Mouse (Mus musculus) limb, embryonic 13.5 days (tissue): ENCODE measurements at regions not wholly inside any gene's neighbourhood (a gene's known extent, or its start where the extent isn't known, plus 50 kb on each side); places are given as distances from the start of the nearest gene placed in this dataset.

ENCODE experiments used
- ATAC-seq: fragments of 200-750 bp; cut with Nextera tagmentation; 2 replicates; pipeline ENCODE4 v1.8.0; 2017; ENCODE audit warnings: low read depth, moderate number of reproducible peaks, moderate TSS enrichment; ENCODE audit not compliant: low FRiP score
- H3K27ac ChIP-seq: fragments of 300-500 bp; sonication (generic); 2 replicates; pipeline ENCODE4 v1.5.1; 2015; ENCODE audit warnings: inconsistent platforms, mild to moderate bottlenecking, moderate library complexity
- H3K27me3 ChIP-seq: fragments of 300-500 bp; sonication (generic); 2 replicates; pipeline ENCODE4 v1.6.1; 2015; ENCODE audit warnings: mild to moderate bottlenecking, inconsistent platforms
- H3K36me3 ChIP-seq: fragments of 300-500 bp; sonication (generic); 2 replicates; pipeline ENCODE4 v1.6.1; 2015; ENCODE audit warnings: inconsistent platforms, mild to moderate bottlenecking, moderate library complexity
- H3K4me1 ChIP-seq: fragments of 300-500 bp; sonication (generic); 2 replicates; pipeline ENCODE4 v1.6.1; 2015; ENCODE audit warnings: inconsistent platforms
- H3K4me2 ChIP-seq: fragments of 300-500 bp; sonication (generic); replicated peaks from 2 replicates; pipeline ENCODE4 v1.6.1; 2015; ENCODE audit warnings: inconsistent platforms, mild to moderate bottlenecking, moderate library complexity
- H3K4me3 ChIP-seq: fragments of 300-500 bp; sonication (generic); 2 replicates; pipeline ENCODE4 v1.5.1; 2015; ENCODE audit warnings: moderate library complexity, mild to moderate bottlenecking, inconsistent platforms
- H3K9ac ChIP-seq: fragments of 300-500 bp; sonication (generic); 2 replicates; pipeline ENCODE4 v1.6.1; 2015; ENCODE audit warnings: mild to moderate bottlenecking, inconsistent platforms
- H3K9me3 ChIP-seq: fragments of 300-500 bp; sonication (generic); 2 replicates; pipeline ENCODE4 v1.6.1; 2016; ENCODE audit warnings: inconsistent platforms
- WGBS: fragments of 180-500 bp; shearing (Covaris S2); methylation state at CpG from one replicate; pipeline ENCODE4 v1.1.7; 2015; 5-methylcytosine and 5-hydroxymethylcytosine counted together

DNA sequence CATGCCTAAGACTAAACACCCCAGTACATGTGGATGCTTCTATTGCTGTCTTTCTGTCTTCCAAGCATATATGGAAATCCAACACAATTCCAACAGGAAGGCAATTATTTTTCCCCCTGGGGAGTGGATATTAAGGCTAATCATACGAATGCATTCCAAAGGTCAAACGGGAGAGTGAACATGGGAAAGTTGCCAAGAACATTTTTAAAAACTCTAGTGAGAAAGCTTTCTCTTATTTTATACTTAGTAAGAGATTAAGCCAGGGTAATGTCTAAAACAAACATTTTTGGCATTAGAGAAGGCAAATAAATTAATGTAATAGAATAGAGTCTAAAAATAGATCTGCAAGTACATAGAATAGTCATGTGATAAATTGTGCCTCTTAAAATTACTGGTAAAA is 332.4 kb downstream of the Ets1 start:
- ATAC-seq = no peak
- H3K9ac ChIP-seq = no peak overlapping the region

DNA sequence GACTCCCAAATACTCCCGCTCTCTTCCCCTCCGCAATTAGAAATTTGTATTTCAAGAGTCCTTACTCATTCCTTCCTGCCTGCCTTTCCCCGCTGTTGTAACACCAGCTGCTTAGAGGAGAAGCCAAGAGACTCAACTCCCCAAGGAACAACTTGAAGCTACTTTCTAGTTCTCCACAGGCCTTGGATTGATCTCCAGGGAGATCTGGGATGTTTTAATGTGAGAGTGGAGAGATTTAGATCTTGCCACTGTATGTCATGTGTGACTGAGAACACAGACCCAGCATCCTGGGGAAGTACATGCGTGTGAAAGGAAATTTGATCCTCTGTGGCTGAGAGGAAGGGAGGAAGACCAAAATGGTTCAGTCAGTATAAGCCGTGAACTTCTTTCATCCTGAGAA is 335.4 kb downstream of the Ets1 start:
- Histone ChIP-seq H3K4me2 (no peak overlapping the region), H3K4me1 (peaks cover 42% of the 10 kb centered on the region), H3K27me3 (no peaks in the 10 kb centered on the region), H3K9ac (no peak overlapping the region), H3K9me3 (no peaks in the 10 kb centered on the region), H3K27ac (peak overlapping the region; percentile 67; the same call in 1 of the 2 replicates), H3K4me3 (no peak overlapping the region), H3K36me3 (no peaks in the 10 kb centered on the region)
- no peak for ATAC-seq
- WGBS = 47% methylated on average over 5 of the region's 5 CpGs

More for the DNA sequence above, 332.4 kb downstream of the Ets1 start:
- peaks cover 37% of the 10 kb centered on the region for H3K4me1 ChIP-seq
- no peak overlapping the region for H3K4me2 ChIP-seq
- WGBS = 36% methylated on average over 2 of the region's 2 CpGs
- no peaks in the 10 kb centered on the region for H3K36me3 ChIP-seq
- no peaks in the 10 kb centered on the region for H3K9me3 ChIP-seq
- H3K4me3 ChIP-seq = no peak overlapping the region
- no peaks in the 10 kb centered on the region for H3K27me3 ChIP-seq
- no peak overlapping the region for H3K27ac ChIP-seq

GRCm38 (mm10) chr9:32971926-32972325 is 335.9 kb downstream of the Ets1 start:
- no peak overlapping the region for H3K9ac ChIP-seq
- H3K4me1 ChIP-seq = peaks cover 42% of the 10 kb centered on the region
- H3K27ac ChIP-seq = peak overlapping the region; percentile 67; the same call in 1 of the 2 replicates
- ATAC-seq = no peak
- no peak overlapping the region; the same call in 1 of the 2 replicates for H3K4me2 ChIP-seq
- H3K36me3 ChIP-seq = no peaks in the 10 kb centered on the region
- H3K27me3 ChIP-seq = no peaks in the 10 kb centered on the region
- no peaks in the 10 kb centered on the region for H3K9me3 ChIP-seq
- H3K4me3 ChIP-seq = no peak overlapping the region
- 56% methylated on average over 7 of the region's 7 CpGs for WGBS

GRCm38 (mm10) chr9:32972431-32973052 is 336.5 kb downstream of the Ets1 start:
- WGBS = 12% methylated on average over 7 of the region's 7 CpGs
- Histone ChIP-seq H3K27me3 (no peaks in the 10 kb centered on the region), H3K4me3 (no peak overlapping the region), H3K27ac (peak overlapping the region; percentile 11; the same call in 1 of the 2 replicates), H3K36me3 (no peaks in the 10 kb centered on the region), H3K9me3 (no peaks in the 10 kb centered on the region), H3K9ac (no peak overlapping the region), H3K4me2 (no peak overlapping the region; the same call in 1 of the 2 replicates), H3K4me1 (peaks cover 42% of the 10 kb centered on the region)
- no peak for ATAC-seq

- H3K9me3 ChIP-seq = no peaks in the 10 kb centered on the region
- no peaks in the 10 kb centered on the region for H3K27me3 ChIP-seq
- H3K36me3 ChIP-seq = no peaks in the 10 kb centered on the region
- H3K4me3 ChIP-seq = no peak overlapping the region
- H3K4me1 ChIP-seq = peaks cover 23% of the 10 kb centered on the region
- H3K4me2 ChIP-seq = no peak overlapping the region
- ATAC-seq = no peak
- no peak overlapping the region for H3K27ac ChIP-seq
- H3K9ac ChIP-seq = no peak overlapping the region
- WGBS = 85% methylated on average over 7 of the region's 7 CpGs
Measured at GRCm38 (mm10) chr9:32977732-32978131, 341.7 kb downstream of the Ets1 start.

GRCm38 (mm10) chr9:32980846-32981245 is 344.8 kb downstream of the Ets1 start:
- Histone ChIP-seq H3K9ac (no peak overlapping the region), H3K9me3 (no peaks in the 10 kb centered on the region), H3K36me3 (no peaks in the 10 kb centered on the region), H3K4me3 (no peak overlapping the region), H3K4me1 (peaks cover 30% of the 10 kb centered on the region), H3K27ac (no peak overlapping the region), H3K27me3 (no peaks in the 10 kb centered on the region), H3K4me2 (no peak overlapping the region)
- ATAC-seq = no peak

DNA sequence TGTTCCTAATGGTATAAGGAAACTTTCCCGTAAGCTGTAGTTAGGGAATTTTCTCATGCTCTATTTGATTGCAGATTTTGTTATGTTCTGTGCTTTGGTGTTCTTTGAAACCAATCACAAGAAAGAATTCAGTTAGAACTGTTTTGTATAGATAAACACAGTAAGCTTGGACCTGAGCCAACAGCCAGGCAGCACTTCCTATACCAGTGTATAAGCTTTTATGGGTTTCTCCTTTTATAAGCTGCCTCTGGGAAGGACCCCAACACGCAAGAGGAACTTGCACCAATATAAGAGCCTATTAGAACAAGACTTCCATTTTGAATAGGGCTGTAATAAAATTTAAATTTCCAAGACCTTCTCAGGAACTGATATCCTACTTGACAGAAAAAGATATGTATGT is 347.2 kb downstream of the Ets1 start:
- peaks cover 51% of the 10 kb centered on the region for H3K4me1 ChIP-seq
- 35% methylated on average over 2 of the region's 2 CpGs for WGBS
- ATAC-seq = no peak

DNA sequence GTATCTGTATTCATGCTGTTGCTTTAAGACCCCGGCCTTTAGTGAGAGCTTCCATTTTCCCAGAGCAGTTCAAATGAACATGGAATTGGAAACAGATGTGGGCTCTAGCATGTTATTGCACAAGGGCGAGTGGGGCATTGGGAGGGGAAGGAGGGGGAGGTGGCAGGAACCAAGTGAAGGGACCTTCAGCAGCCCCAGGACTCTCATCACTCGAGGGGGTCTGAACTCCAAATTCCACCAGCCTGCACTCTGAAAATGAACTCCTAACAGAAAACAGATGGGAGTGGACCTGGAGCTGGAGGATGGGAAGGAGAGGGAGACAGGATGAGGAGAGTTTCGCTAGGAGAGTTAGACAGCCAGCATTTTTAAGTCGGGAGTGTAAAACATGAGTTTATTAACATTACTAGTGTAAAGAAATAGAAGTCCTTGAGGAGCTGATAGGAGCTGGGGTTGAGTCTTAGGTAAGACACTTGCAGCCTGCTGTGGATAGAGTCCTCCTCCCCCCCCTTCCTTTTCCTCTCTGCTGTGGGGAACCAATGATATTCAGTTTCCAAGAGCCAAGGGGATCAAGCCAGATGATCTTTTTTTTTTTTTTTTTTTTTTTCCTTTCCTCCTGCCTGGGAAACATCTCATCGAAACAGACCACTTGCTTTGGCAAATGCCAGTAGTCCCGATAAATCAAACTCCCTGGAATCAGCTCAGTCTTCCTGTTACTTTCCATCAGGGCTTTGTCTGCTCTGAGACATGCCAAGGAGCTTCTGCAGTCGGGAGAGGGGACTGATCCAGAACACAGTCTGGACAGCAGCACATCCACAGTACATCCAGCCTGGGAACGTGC is 351.0 kb downstream of the Ets1 start:
- Histone ChIP-seq H3K27me3 (no peaks in the 10 kb centered on the region), H3K9me3 (no peaks in the 10 kb centered on the region), H3K36me3 (no peaks in the 10 kb centered on the region), H3K4me1 (peaks cover 37% of the 10 kb centered on the region), H3K9ac (no peak overlapping the region), H3K27ac (peak overlapping the region; percentile 93), H3K4me2 (peak overlapping the region; percentile 51), H3K4me3 (peak overlapping the region; percentile 17)
- peak; percentile 94 for ATAC-seq
- 10% methylated on average over 9 of the region's 9 CpGs for WGBS

More for the DNA sequence above, 347.2 kb downstream of the Ets1 start:
- H3K4me2 ChIP-seq = no peak overlapping the region
- no peaks in the 10 kb centered on the region for H3K27me3 ChIP-seq
- no peak overlapping the region for H3K4me3 ChIP-seq
- H3K9me3 ChIP-seq = no peaks in the 10 kb centered on the region
- no peaks in the 10 kb centered on the region for H3K36me3 ChIP-seq
- H3K9ac ChIP-seq = no peak overlapping the region
- H3K27ac ChIP-seq = no peak overlapping the region

GRCm38 (mm10) chr9:32989006-32989405 is 353.0 kb downstream of the Ets1 start:
- Histone ChIP-seq H3K9ac (no peak overlapping the region), H3K4me1 (peaks cover 28% of the 10 kb centered on the region), H3K36me3 (no peaks in the 10 kb centered on the region), H3K27me3 (no peaks in the 10 kb centered on the region), H3K4me3 (no peak overlapping the region), H3K4me2 (no peak overlapping the region), H3K9me3 (no peaks in the 10 kb centered on the region), H3K27ac (no peak overlapping the region)
- no peak for ATAC-seq
- 94% methylated on average over 1 of the region's 1 CpGs for WGBS

DNA sequence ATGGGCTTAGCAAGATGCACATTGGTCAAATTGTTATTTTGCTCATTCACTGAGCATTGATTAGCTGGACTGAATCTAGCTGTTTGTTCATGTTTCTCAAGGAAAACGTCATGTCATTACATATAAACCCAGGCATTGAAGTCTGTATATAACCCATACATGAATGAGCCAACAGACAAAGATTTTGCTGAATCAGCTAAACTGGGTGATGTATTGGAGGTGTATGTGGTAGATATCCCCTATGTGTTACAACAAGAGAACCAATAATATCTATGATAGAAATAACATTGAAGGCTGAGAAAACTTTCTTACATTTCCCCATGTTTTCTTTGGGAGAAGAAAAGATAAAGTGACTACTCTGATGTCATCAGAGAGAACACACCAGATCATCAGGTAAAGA is 362.3 kb downstream of the Ets1 start:
- 0 out of 2 replicates have a peak, but pooled peaks cover 6% of the 10 kb centered on the region for H3K9me3 ChIP-seq
- H3K4me3 ChIP-seq = no peak overlapping the region
- no peak overlapping the region for H3K9ac ChIP-seq
- no peak overlapping the region for H3K4me2 ChIP-seq
- no peak for ATAC-seq
- H3K27ac ChIP-seq = no peak overlapping the region
- WGBS = 84% methylated on average over 1 of the region's 1 CpGs
- peaks cover 17% of the 10 kb centered on the region for H3K4me1 ChIP-seq
- H3K27me3 ChIP-seq = no peaks in the 10 kb centered on the region
- no peaks in the 10 kb centered on the region for H3K36me3 ChIP-seq

DNA sequence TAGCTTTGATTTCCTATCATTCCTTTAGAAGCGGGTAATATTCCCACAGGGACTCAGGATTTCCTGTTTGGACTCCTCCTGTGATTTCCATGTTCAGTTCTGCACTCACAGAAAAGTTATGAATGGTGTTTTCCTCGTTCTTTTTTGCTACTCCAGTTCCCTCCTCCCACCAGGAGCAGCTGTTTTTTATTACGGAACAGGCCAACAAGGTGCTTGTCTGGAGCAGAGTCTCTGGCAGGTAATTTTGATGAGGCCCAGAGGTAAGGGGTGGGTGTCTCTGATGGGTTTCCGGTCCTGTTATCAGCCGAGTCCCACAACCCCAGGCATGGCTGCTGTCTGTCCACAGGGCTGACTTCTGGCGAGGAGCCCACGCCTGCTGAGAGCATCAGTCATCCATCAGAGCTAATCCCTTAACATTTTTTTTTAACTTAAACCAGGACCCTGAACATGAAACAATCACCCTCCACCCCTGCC is 364.7 kb downstream of the Ets1 start:
- WGBS = 5% methylated on average over 7 of the region's 7 CpGs
- peak; percentile 61 for ATAC-seq
- H3K36me3 ChIP-seq = no peaks in the 10 kb centered on the region
- no peak overlapping the region for H3K9ac ChIP-seq
- peak overlapping the region; percentile 46 for H3K4me2 ChIP-seq
- no peaks in the 10 kb centered on the region for H3K27me3 ChIP-seq
- H3K4me1 ChIP-seq = peaks cover 17% of the 10 kb centered on the region
- no peak overlapping the region for H3K4me3 ChIP-seq
- 0 out of 2 replicates have a peak, but pooled peaks cover 6% of the 10 kb centered on the region for H3K9me3 ChIP-seq
- peak overlapping the region; percentile 48 for H3K27ac ChIP-seq

- peak overlapping the region; percentile 48 for H3K27ac ChIP-seq
- H3K9ac ChIP-seq = no peak overlapping the region
Measured at GRCm38 (mm10) chr9:33001165-33001949, 365.3 kb downstream of the Ets1 start.

More at GRCm38 (mm10) chr9:33001165-33001949, 365.3 kb downstream of the Ets1 start:
- no peaks in the 10 kb centered on the region for H3K27me3 ChIP-seq
- 20% methylated on average over 9 of the region's 9 CpGs for WGBS
- H3K4me3 ChIP-seq = no peak overlapping the region
- H3K4me2 ChIP-seq = peak overlapping the region; percentile 46
- ATAC-seq = no peak
- no peaks in the 10 kb centered on the region for H3K36me3 ChIP-seq
- H3K9me3 ChIP-seq = 0 out of 2 replicates have a peak, but pooled peaks cover 6% of the 10 kb centered on the region
- peaks cover 17% of the 10 kb centered on the region for H3K4me1 ChIP-seq
